Mouse (Mus musculus) layer of hippocampus, adult 18-20 months (tissue): ENCODE measurements around the gene Col6a6. TPM values are rescaled to one million over a fixed set of nuclear protein-coding genes. Genes with fewer than 3 reads are reported as not detected.

Source experiments
- DNase-seq, 2 experiments: peaks; one replicate each; pipeline ENCODE4 v3.0.0; 2022; ENCODE audit warnings: low spot score in 2 of 2
- total RNA-seq, 2 experiments: library from RNA; stranded (reverse); gene quantifications; 2 replicates each; pipeline ENCODE4 v1.2.3; 2021

Gene Col6a6
- total RNA-seq, 2 experiments from 2014 or later = 0.25 to 0.28 TPM

DNA sequence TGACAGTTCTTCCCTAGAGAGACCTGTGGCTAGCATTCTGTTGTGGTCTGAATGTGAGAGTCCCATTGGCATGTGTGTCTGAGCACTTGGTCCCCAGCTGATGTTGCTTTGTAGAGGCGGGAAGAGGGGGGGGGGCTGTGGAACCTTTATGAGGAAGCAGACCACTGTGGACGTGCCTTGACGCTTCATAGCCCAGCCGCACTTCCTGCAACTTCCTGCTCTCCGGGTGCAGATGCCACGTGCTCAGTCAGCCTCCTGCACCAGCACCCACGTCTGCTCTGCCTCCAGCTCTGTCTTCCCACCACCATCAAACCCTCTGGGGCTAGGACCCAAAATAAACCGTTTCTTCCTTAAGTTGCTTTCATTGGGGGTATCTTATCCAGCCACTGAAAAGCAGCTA lies 24.5 kb downstream of the Col6a6 start:
- no peak for DNase-seq

DNA sequence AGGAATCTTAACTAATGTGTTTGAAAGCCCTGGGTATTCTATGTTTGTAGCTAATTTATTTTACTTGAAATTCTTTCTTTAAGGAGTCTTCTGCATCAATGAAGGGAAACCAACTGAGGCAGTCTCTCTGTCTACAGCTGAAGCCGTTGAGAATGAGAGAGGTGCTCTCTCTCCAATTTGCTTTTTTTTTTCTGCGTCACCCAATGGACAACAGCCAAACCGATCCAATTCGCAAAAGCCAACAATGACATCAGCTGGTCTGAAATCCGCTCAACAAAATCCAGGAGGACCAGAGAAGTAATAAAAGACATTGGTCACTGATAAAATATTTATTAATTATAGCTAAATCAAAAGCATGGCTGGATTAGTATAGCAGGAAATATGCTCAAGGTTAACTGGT lies 26.5 kb downstream of the Col6a6 start:
- no peak for DNase-seq

DNA sequence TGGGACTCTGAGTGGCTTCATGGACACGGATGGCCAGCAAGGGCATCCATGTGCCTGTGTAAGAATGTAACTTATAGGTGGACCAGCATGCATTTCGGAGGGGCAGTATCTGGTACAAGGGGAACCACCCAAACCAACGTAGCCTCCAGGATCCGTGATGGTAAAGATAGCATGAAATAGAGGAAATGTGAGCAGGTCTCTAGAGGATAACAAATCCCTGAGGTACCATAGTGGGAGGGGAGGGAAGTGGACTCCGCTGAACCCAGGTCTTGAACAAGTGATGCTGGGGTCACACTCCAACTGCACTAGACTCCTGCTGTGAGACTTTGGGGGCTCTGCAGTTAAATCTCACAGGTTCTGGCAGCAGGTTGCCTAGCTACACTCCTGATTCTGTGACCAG lies 27.7 kb downstream of the Col6a6 start:
- no peak for DNase-seq

- DNase-seq = no peak
Observed at GRCm38 (mm10) chr9:105796137-105796536, 31.8 kb downstream of the Col6a6 start.

- DNase-seq = no peak
Observed at GRCm38 (mm10) chr9:105794965-105795364, 33.0 kb downstream of the Col6a6 start.

DNA sequence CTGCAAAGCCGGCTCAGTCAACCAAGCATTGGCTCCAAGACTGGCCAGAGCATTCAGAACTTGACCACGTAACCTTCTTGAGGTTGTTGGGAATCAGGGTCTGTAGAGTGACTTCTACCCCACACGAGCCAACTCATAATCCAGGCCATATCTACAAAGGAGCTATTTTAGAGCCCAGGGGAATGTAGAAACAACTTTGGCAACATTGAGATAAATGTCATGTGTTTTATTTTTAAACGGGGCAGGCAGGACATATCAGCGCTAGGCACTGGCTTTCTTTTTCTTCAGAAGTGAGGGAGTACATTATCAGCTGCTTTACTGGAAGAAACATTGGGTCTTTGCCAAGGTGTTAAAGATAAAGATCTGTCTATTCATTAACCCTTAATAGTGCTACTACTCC lies 36.1 kb downstream of the Col6a6 start:
- DNase-seq = no peak

DNA sequence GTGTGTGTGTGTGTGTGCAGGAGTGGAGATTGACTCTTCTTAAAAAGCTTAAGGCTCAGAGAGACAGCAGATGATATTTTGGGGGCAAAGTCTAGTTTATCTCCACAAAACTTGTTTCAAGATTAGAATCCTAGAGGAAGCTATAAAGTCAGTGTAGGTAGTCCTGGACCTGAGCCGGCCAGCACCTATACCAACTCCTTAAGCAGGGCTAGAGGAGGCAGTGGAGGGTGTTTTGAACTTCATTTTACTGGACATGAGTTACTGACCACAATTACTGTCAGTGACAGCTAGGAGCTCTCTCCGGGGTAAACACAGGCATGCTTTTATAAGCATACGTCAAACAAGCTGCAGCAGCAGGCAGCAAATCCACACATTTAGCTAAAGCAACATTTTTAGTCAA lies 39.8 kb downstream of the Col6a6 start:
- DNase-seq = no peak

GRCm38 (mm10) chr9:105787800-105788199 lies 40.2 kb downstream of the Col6a6 start:
- no peak for DNase-seq

DNA sequence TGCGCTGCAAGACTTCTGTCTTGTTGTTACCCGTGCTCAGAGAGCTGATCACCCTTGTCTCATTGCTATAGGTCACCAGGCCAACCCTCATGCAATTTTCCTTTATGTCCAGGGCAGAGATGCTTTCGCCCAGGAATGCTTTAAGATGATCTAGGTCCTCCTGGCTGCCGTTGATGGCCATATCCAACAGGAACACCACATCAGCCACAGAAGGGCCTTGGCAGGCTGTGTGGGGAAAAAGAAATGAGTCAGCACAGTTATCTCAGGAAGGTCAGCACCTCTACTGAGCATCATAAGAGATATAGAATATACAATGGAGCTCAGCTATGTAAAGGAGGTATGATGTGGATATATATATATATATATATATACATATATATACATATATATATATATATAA lies 43.9 kb downstream of the Col6a6 start:
- no peak for DNase-seq

DNA sequence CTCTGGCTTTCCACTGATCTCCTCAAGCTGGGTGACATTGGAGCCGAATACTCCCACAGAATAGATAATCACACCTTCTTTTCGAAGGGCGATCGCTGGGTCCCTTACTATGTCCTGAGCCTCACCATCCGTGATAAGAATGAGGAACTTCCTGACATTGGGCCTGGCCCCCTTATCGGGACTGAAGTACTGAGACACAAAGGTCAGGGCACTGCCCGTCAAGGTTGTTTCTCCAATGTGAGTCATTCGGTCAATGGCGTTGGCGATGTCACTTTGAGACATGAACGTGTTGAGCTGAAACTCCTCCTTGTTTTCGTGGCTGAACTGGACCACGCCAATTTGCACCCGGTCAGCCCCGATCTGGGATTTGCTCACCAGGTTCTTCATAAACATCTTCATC lies 47.3 kb downstream of the Col6a6 start:
- no peak for DNase-seq

- no peak for DNase-seq
Observed at GRCm38 (mm10) chr9:105778741-105779140, 49.2 kb downstream of the Col6a6 start.

GRCm38 (mm10) chr9:105774878-105775277 lies 53.1 kb downstream of the Col6a6 start:
- no peak for DNase-seq

- no peak for DNase-seq
Observed at GRCm38 (mm10) chr9:105774321-105774720, 53.6 kb downstream of the Col6a6 start.

- DNase-seq = no peak
Observed at GRCm38 (mm10) chr9:105771380-105771779, 56.6 kb downstream of the Col6a6 start.

DNA sequence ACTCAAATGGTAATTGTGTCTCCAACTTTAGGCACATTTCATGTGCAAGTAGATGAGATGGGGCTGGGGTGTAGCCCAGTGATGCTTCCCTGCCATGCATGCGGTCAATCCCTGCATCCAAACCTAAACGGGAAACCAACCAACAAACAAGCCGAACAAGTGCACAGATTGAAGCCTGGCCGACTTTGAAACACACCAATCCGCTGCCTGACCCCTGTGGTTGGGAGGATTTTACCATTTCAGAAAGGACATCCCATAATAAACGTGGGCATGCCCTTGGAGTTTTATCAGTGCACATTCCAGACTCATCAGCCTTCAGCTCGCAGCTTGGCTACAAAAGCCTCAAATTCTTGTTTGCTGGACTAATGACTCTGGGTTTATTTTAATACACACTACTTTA lies 57.3 kb downstream of the Col6a6 start:
- DNase-seq = no peak

DNA sequence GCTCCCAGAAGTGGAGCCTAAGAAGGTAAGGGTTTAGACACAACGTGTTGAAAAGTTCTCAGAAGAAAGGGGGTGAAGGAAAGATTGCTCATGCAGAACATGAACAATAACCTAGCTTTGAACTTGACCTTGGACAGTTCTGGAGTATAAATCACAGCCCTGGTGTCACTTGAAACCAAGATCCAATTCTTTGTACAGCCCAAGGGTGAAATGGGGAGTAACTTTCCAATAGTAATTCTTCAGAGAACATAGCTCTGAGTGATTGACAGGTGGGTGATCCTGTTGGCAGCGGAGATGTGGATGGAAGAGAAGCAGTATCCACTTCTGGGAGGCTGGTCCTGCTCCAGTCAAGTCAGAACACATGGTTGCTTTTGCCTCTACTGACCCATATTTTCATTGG lies 62.1 kb downstream of the Col6a6 start:
- no peak for DNase-seq

DNA sequence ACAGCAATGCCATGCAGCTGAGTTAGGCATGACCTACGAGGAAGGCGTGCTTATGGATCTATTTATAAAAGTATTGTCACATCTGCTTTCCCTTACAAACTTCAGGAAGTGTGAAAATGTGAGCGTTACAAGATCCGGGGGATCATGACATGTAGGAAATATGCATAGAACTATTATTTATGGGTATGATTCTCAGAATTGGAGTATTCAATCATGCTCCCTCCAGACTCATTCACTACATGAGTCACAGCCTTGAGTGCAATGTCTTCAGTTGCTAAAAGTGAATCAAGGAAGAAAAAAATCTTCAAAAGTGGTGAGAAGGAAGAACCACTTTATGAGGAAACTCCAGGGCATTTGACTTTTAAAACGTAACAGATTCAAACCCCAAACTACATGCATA lies 63.3 kb downstream of the Col6a6 start:
- DNase-seq = no peak

DNA sequence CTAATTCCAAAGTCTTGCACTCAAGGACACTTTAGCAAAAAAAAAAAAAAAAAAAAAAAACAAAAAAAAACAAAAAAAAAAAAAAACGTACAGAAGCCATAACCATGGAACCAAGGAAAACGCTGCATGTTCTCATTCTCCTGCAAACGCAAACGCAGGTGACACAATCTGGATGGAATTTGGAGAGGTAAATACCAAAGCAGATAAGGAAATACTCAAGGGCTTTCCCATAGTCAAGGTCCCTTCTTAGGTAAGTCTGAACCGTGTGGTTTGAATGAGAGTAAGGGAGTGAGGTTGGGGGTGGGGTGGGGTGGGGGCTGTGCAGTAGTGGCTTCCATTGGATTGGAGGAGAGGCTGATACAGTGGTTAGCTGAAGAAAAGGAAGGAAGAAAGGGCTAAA lies 63.8 kb downstream of the Col6a6 start:
- no peak for DNase-seq

GRCm38 (mm10) chr9:105763625-105764024 lies 64.3 kb downstream of the Col6a6 start:
- DNase-seq = no peak

DNA sequence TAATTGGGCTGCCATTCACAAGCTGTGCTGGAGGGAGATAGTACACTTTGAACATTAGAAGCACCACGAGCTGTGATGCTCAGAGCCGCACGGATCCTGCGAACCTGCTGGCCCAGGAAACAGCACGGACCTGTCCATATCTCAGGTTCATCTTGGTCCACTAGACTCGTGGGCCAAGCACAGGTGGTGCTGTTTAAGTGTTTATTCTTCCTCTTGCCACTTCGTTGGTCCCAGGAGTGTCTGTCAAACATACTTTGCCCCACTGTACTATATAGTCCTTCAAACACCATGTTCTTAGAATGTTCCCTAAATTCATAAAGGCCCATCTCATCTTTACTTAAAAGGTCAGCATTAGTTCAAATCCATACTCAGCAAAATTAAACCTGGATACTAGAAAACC lies 65.7 kb downstream of the Col6a6 start:
- no peak for DNase-seq

GRCm38 (mm10) chr9:105758861-105759260 lies 69.1 kb downstream of the Col6a6 start:
- no peak for DNase-seq

GRCm38 (mm10) chr9:105758173-105758765 lies 69.7 kb downstream of the Col6a6 start:
- DNase-seq = no peak

DNA sequence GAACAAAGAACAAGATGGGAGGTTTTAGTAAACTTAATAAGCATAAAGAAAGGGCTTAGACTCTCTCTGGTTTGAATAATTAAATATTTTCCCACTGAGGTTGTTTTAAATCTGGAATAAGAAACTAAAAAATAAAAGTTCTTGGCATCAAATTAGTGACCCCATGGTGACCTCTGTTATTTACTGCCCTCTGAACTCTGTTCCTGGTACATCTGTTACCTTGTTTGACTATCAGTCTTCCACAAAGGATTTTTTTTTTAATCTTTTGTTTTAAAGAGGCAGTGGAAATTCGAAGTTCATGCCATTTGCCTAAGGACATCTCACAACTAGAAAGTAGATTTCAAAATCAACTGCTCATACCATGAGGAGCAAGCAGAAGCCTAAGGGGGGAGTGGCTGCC lies 73.7 kb downstream of the Col6a6 start:
- no peak for DNase-seq

DNA sequence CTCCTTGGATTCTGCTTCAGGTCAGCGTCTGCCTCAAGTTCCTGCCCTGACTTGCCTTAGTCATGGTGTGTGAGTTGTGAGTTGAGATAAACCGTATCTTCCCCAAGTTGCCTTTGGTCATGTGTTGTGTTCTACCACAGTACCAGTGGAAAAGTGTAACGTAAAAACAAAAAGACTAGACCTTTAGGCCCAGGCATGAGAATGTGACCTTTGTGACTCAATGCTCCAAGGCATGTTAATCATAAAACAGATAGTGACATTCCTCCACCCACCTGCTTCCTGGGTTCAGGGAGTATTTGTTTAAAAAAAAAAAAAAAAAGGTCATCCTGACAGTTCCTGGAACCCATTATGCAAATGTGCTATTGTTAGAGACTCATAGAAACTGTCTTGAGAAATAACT lies 82.1 kb downstream of the Col6a6 start:
- DNase-seq = no peak
